Mouse (Mus musculus) adrenal gland, postnatal 36 days (tissue): ENCODE measurements around the gene Ddo. TPM values are rescaled to one million over a fixed set of nuclear protein-coding genes. Genes with fewer than 3 reads are reported as not detected.

ENCODE experiments used
- DNase-seq, 2 experiments: peaks; one replicate each; pipeline ENCODE4 v3.0.0; 2021; ENCODE audit warnings: mixed read lengths in 1 of 2
- total RNA-seq, 2 experiments: library from RNA; stranded (reverse); gene quantifications; 2 replicates each; pipeline ENCODE4 v1.2.3; 2021

The Ddo gene
- total RNA-seq, 2 experiments from 2014 or later: 10.7 to 11.8 TPM

- no peak for DNase-seq
These were observed 35.5 kb downstream of the Ddo start for GRCm38 (mm10) chr10:40665270-40665669.

- DNase-seq: no peak
These were observed 37.1 kb downstream of the Ddo start for GRCm38 (mm10) chr10:40666943-40667342.

GRCm38 (mm10) chr10:40668640-40669039 lies 38.8 kb downstream of the Ddo start:
- no peak for DNase-seq

- no peak for DNase-seq
These were observed 42.9 kb downstream of the Ddo start for GRCm38 (mm10) chr10:40672587-40673296.

GRCm38 (mm10) chr10:40673297-40673665 lies 43.5 kb downstream of the Ddo start:
- DNase-seq: no peak

GRCm38 (mm10) chr10:40674151-40674550 lies 44.3 kb downstream of the Ddo start:
- no peak for DNase-seq

- DNase-seq: peak in 1 of 2 experiments; percentile 30
These were observed 46.1 kb downstream of the Ddo start for GRCm38 (mm10) chr10:40675921-40676320.

GRCm38 (mm10) chr10:40678477-40678876 lies 48.7 kb downstream of the Ddo start:
- DNase-seq: no peak

- no peak for DNase-seq
These were observed 52.7 kb downstream of the Ddo start for GRCm38 (mm10) chr10:40682470-40682869.

GRCm38 (mm10) chr10:40683092-40683867 lies 53.5 kb downstream of the Ddo start, which contains the start of gene Mettl24:
TSS of gene Mettl24 (plus strand) at chr10:40683282.
- DNase-seq: peak; percentile 87 to 92

- DNase-seq: peak in 1 of 2 experiments; percentile 25
These were observed 54.0 kb downstream of the Ddo start for GRCm38 (mm10) chr10:40683868-40684253.

- no peak for DNase-seq
These were observed 54.5 kb downstream of the Ddo start for GRCm38 (mm10) chr10:40684326-40684725.

GRCm38 (mm10) chr10:40685641-40686040 lies 55.8 kb downstream of the Ddo start:
- no peak for DNase-seq

GRCm38 (mm10) chr10:40686976-40687375 lies 57.2 kb downstream of the Ddo start:
- DNase-seq: no peak

- no peak for DNase-seq
These were observed 57.6 kb downstream of the Ddo start for GRCm38 (mm10) chr10:40687407-40687806.

- no peak for DNase-seq
These were observed 58.5 kb downstream of the Ddo start for GRCm38 (mm10) chr10:40688266-40688665.

GRCm38 (mm10) chr10:40688873-40689272 lies 59.1 kb downstream of the Ddo start:
- DNase-seq: no peak

- DNase-seq: no peak
These were observed 68.8 kb downstream of the Ddo start for GRCm38 (mm10) chr10:40698652-40699051.

GRCm38 (mm10) chr10:40711127-40711526 lies 81.3 kb downstream of the Ddo start:
- DNase-seq: no peak

- DNase-seq: peak in 1 of 2 experiments; percentile 49
These were observed 83.3 kb downstream of the Ddo start for GRCm38 (mm10) chr10:40713018-40713608.

GRCm38 (mm10) chr10:40713829-40714228 lies 84.0 kb downstream of the Ddo start:
- no peak for DNase-seq

GRCm38 (mm10) chr10:40715151-40715550 lies 85.3 kb downstream of the Ddo start:
- peak in 1 of 2 experiments; percentile 43 for DNase-seq

GRCm38 (mm10) chr10:40716296-40716695 lies 86.5 kb downstream of the Ddo start:
- DNase-seq: peak in 1 of 2 experiments; percentile 15
